ENCODE assay signal across 18 mouse cellular contexts in the genomic region with DNA sequence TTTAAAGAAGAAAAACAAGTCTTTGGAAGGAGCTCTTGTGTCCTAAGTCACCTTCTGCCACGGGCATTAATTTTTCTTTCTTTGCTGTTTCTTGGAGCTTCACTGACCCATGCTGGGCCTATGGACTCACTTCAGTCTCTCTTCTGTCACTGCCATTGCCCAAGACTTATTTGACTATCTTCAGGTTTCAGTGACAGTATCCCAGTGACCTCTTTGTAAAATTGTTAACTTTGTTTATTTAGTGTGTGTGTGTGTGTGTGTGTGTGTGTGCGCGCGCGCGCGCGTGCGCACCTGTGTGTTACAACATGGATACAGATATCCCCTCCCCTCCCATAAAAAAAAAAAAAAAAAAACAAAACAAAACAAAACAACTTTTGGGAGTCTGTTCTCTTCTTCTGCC. TPM values are rescaled to one million over a fixed set of nuclear protein-coding genes. Genes with fewer than 3 reads are reported as not detected.
"Had no signal": no experiment of that assay in that cellular context is flagged by ENCODE, and none has a peak within 500 bp of the region (broad histone marks: within the 10 kb centered on the region; RNA-seq: fewer than 3 reads in every experiment).

No protein-coding gene starts in this region.

- H3K9ac ChIP-seq: liver, embryonic 13.5 days; liver, embryonic 15.5 days; midbrain, embryonic 13.5 days; midbrain, embryonic 15.5 days; neural tube, embryonic 12.5 days; stomach, embryonic 15.5 days had no signal

- H3K4me3 ChIP-seq: liver, embryonic 13.5 days; liver, embryonic 15.5 days; megakaryocyte, embryonic 14.5 days; midbrain, embryonic 13.5 days; midbrain, embryonic 15.5 days; neural tube, embryonic 12.5 days; stomach, embryonic 15.5 days had no signal

- H3K4me1 ChIP-seq: liver, embryonic 13.5 days; liver, embryonic 15.5 days; megakaryocyte, embryonic 14.5 days; stomach, embryonic 15.5 days had no signal

- DNase-seq: liver, embryonic 13.5 days; lung, adult 2 months; right cerebral cortex, postnatal 14 days; thymus, adult 2 months; thymus, postnatal 25 days; thymus, postnatal 4 days had no signal

- H3K9me3 ChIP-seq: liver, embryonic 13.5 days; liver, embryonic 15.5 days; midbrain, embryonic 13.5 days; midbrain, embryonic 15.5 days; neural tube, embryonic 12.5 days; stomach, embryonic 15.5 days had no signal

- H3K27ac ChIP-seq: liver, embryonic 13.5 days; liver, embryonic 15.5 days; macrophage; midbrain, embryonic 13.5 days; midbrain, embryonic 15.5 days; neural tube, embryonic 12.5 days; stomach, embryonic 15.5 days; stomach, postnatal 0 days had no signal

- H3K4me2 ChIP-seq: liver, embryonic 13.5 days; liver, embryonic 15.5 days; midbrain, embryonic 11.5 days; midbrain, embryonic 13.5 days; midbrain, embryonic 15.5 days; neural tube, embryonic 12.5 days; stomach, embryonic 15.5 days had no signal

- ATAC-seq: midbrain, embryonic 13.5 days; midbrain, embryonic 15.5 days had no signal

- H3K36me3 ChIP-seq: liver, embryonic 13.5 days; liver, embryonic 15.5 days; midbrain, embryonic 13.5 days; midbrain, embryonic 15.5 days; neural tube, embryonic 12.5 days; stomach, embryonic 15.5 days had no signal

- H3K27me3 ChIP-seq: liver, embryonic 13.5 days; liver, embryonic 15.5 days; megakaryocyte, embryonic 14.5 days; midbrain, embryonic 13.5 days; midbrain, embryonic 15.5 days; neural tube, embryonic 12.5 days; stomach, embryonic 15.5 days had no signal

RNA-seq across cellular contexts. Expression of gene Acss3, which starts 2.2 kb away (rescaled TPM):
- total RNA-seq: megakaryocyte progenitor cell, adult 5-6 weeks; monocyte, adult 5-6 weeks; neutrophil, adult 5-6 weeks had no signal
- polyA plus RNA-seq: macrophage had no signal
